Mouse (Mus musculus) adipocyte (in vitro differentiated cells): ENCODE measurements around the gene Scn2b.

ENCODE experiments used
- DNase-seq: peaks from one replicate; pipeline ENCODE4 v3.0.0-alpha.2; 2016; ENCODE audit warnings: low spot score

The Scn2b gene

DNA sequence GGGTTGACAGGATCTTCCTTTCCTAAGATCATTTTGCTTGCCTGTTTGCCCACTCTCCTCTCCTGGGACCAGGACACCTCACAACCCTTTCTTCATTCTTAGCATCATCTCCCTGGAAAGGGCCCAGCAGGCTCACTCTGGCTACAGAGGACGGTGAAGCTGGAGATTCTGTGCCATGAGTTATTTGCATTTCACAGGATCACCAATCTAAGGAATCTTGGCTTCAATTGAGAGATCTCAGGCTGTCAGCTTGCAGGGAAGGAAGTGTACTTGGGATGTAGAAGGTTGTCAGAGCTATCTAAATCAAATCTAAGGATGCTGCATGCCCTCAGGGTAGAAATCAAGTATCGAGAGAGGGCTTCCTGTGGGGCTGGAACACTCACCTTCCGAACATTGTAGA, 55.9 kb downstream of the Scn2b start:
- DNase-seq, result no peak

- no peak for DNase-seq
Measured at GRCm38 (mm10) chr9:45179282-45179681, 61.7 kb downstream of the Scn2b start.
